8 mouse cellular contexts compared by ENCODE assay signal in genomic region chr7:80401041-80401859, GRCm38 (mm10). TPM values are rescaled to one million over a fixed set of nuclear protein-coding genes. Genes with fewer than 3 reads are reported as not detected.
A peak's percentile ranks its signal among the peaks of the same experiment; 100 is the strongest.
DNase-seq lines count a peak whose midpoint lies in the region; ATAC-seq and TF ChIP-seq lines count a peak whose summit lies in the region.

No protein-coding gene starts in this region.

- no peak for TF ChIP-seq CTCF in heart, adult 2 months (IDR thresholded peaks at IDR 0.05)
- TF ChIP-seq CTCF in CH12.LX (conservative IDR thresholded peaks at IDR 0.05 in 1 of 2, IDR thresholded peaks at IDR 0.05 in 1 of 2; ENCODE audit: low read depth in 2 of 2, low read length in 2 of 2), result no peak

- H3K36me3 ChIP-seq in heart, adult 2 months (ENCODE audit: control insufficient read depth, insufficient read depth, low read length), result no peaks in the 10 kb centered on the region; the same call in 1 of the 2 replicates
- H3K36me3 ChIP-seq in CH12.LX (replicated peaks in 1 of 2; ENCODE audit: control insufficient read depth in 1 of 2, insufficient read depth in 1 of 2, low read length in 1 of 2), result peaks cover 13 to 26% of the 10 kb centered on the region in 2 experiments
- peaks cover 21% of the 10 kb centered on the region for H3K36me3 ChIP-seq in embryonic facial prominence, embryonic 15.5 days
- peaks cover 7% of the 10 kb centered on the region; the same call in 1 of the 2 replicates for H3K36me3 ChIP-seq in intestine, embryonic 16.5 days (ENCODE audit: control insufficient read depth, insufficient read depth, low read length)
- H3K36me3 ChIP-seq in midbrain, embryonic 15.5 days (replicated peaks), result peaks cover 7% of the 10 kb centered on the region

- intact Hi-C loops in heart, adult 2 months (cut with DNase I), result loop anchor here (2.0 kb wide), 1 partner anchor 44 kb away; no protein-coding TSS in a partner anchor

- no peaks in the 10 kb centered on the region for H3K27me3 ChIP-seq in heart, adult 2 months (ENCODE audit: control insufficient read depth, insufficient read depth, low read length)
- no peaks in the 10 kb centered on the region for H3K27me3 ChIP-seq in CH12.LX (replicated peaks)
- no peaks in the 10 kb centered on the region for H3K27me3 ChIP-seq in embryonic facial prominence, embryonic 15.5 days
- no peaks in the 10 kb centered on the region for H3K27me3 ChIP-seq in intestine, embryonic 16.5 days (replicated peaks; ENCODE audit: control insufficient read depth, insufficient read depth, low read length)
- no peaks in the 10 kb centered on the region; the same call in 1 of the 2 replicates for H3K27me3 ChIP-seq in midbrain, embryonic 15.5 days (replicated peaks)

- no peak for ATAC-seq in embryonic facial prominence, embryonic 15.5 days (ENCODE audit: insufficient number of reproducible peaks, low FRiP score, low TSS enrichment, low read depth)
- no peak for ATAC-seq in intestine, embryonic 16.5 days
- no peak; the same call in 1 of the 2 replicates for ATAC-seq in midbrain, embryonic 15.5 days (replicated peaks)

- peak overlapping the region; percentile 79 for H3K4me2 ChIP-seq in CH12.LX (ENCODE audit: insufficient read depth, low read depth, poor library complexity, severe bottlenecking)
- H3K4me2 ChIP-seq in embryonic facial prominence, embryonic 15.5 days (replicated peaks), result peak overlapping the region; percentile 86
- H3K4me2 ChIP-seq in intestine, embryonic 16.5 days (ENCODE audit: low read depth, low read length), result peak overlapping the region; percentile 85
- peak overlapping the region; percentile 84 for H3K4me2 ChIP-seq in midbrain, embryonic 15.5 days

- H3K27ac ChIP-seq in heart, adult 2 months, result peak overlapping the region; percentile 96
- no peak overlapping the region for H3K27ac ChIP-seq in CH12.LX (ENCODE audit: insufficient read depth, low read depth)
- H3K27ac ChIP-seq in embryonic facial prominence, embryonic 15.5 days (replicated peaks), result peak overlapping the region; percentile 93
- peak overlapping the region; percentile 89 for H3K27ac ChIP-seq in intestine, embryonic 16.5 days (ENCODE audit: low read length)
- H3K27ac ChIP-seq in midbrain, embryonic 15.5 days, result peak overlapping the region; percentile 83

- peaks cover 23% of the 10 kb centered on the region for H3K4me1 ChIP-seq in heart, adult 2 months (ENCODE audit: control insufficient read depth, insufficient read depth, low read length)
- H3K4me1 ChIP-seq in CH12.LX (ENCODE audit: control insufficient read depth in 1 of 2, insufficient read depth in 2 of 2), result peaks cover 21 to 63% of the 10 kb centered on the region in 2 experiments
- peaks cover 48% of the 10 kb centered on the region for H3K4me1 ChIP-seq in embryonic facial prominence, embryonic 15.5 days
- peaks cover 29% of the 10 kb centered on the region for H3K4me1 ChIP-seq in intestine, embryonic 16.5 days (ENCODE audit: control insufficient read depth, insufficient read depth, low read length)
- peaks cover 26% of the 10 kb centered on the region for H3K4me1 ChIP-seq in midbrain, embryonic 15.5 days

- in situ Hi-C loops in CH12.LX (cut with MboI; ENCODE audit: low pct_ligation_motif_present, low pct_unique_long_range_greater_than_20kb, low sequenced_read_pairs), result no loop called here

- H3K9ac ChIP-seq in heart, adult 2 months (ENCODE audit: low read depth, low read length), result peak overlapping the region; percentile 90
- peak overlapping the region; percentile 99 for H3K9ac ChIP-seq in CH12.LX (ENCODE audit: insufficient read depth, low read depth)
- H3K9ac ChIP-seq in embryonic facial prominence, embryonic 15.5 days, result peak overlapping the region; percentile 98
- H3K9ac ChIP-seq in intestine, embryonic 16.5 days (ENCODE audit: low read depth, low read length), result peak overlapping the region; percentile 94
- peak overlapping the region; percentile 92 for H3K9ac ChIP-seq in midbrain, embryonic 15.5 days

- peaks cover 6% of the 10 kb centered on the region for H3K79me2 ChIP-seq in heart, adult 2 months (replicated peaks; ENCODE audit: control insufficient read depth, insufficient read depth, low read length)
- peaks cover 24% of the 10 kb centered on the region for H3K79me2 ChIP-seq in CH12.LX (replicated peaks; ENCODE audit: control insufficient read depth, extremely low read depth, insufficient read depth, poor library complexity, severe bottlenecking)

- no peak for TF ChIP-seq RAD21 in CH12.LX (IDR thresholded peaks at IDR 0.05; ENCODE audit: low read depth, low read length)

- no peaks in the 10 kb centered on the region for H3K9me3 ChIP-seq in CH12.LX (replicated peaks; ENCODE audit: low read length)
- no peaks in the 10 kb centered on the region for H3K9me3 ChIP-seq in embryonic facial prominence, embryonic 15.5 days (replicated peaks)
- no peaks in the 10 kb centered on the region for H3K9me3 ChIP-seq in intestine, embryonic 16.5 days (ENCODE audit: control insufficient read depth, low read length)
- no peaks in the 10 kb centered on the region for H3K9me3 ChIP-seq in midbrain, embryonic 15.5 days

- dilution Hi-C loops in CH12.LX (cut with MboI; ENCODE audit: extremely low pct_ligation_motif_present, extremely low pct_unique_long_range_greater_than_20kb, low sequenced_read_pairs), result no loop called here

- no peak for DNase-seq in heart, adult 2 months
- no peak for DNase-seq in heart, adult 9 months (ENCODE audit: low spot score in 2 of 2)
- DNase-seq in CH12.LX (ENCODE audit: extremely low read depth), result no peak
- DNase-seq in layer of hippocampus, postnatal 25 days (ENCODE audit: extremely low spot score in 1 of 2, low spot score in 1 of 2), result no peak
- no peak for DNase-seq in thymus, postnatal 36 days

- H3K4me3 ChIP-seq in heart, adult 2 months, result peak overlapping the region; percentile 96
- peak overlapping the region; percentile 74 to 86 (median 83) for H3K4me3 ChIP-seq in CH12.LX (replicated peaks in 1 of 3; ENCODE audit: low read depth in 2 of 3, low read length in 2 of 3, poor library complexity in 1 of 3)
- peak overlapping the region; percentile 89 for H3K4me3 ChIP-seq in embryonic facial prominence, embryonic 15.5 days (replicated peaks)
- H3K4me3 ChIP-seq in intestine, embryonic 16.5 days (ENCODE audit: low read length), result peak overlapping the region; percentile 85
- H3K4me3 ChIP-seq in midbrain, embryonic 15.5 days, result peak overlapping the region; percentile 92

- 11% methylated on average over 5 of the region's 5 CpGs for whole genome bisulfite sequencing in heart, adult 2 months
- WGBS in embryonic facial prominence, embryonic 15.5 days, result 17% methylated on average over 5 of the region's 5 CpGs
- 24% methylated on average over 5 of the region's 5 CpGs for WGBS in intestine, embryonic 16.5 days
- WGBS in midbrain, embryonic 15.5 days, result 27% methylated on average over 5 of the region's 5 CpGs

- no peak for TF ChIP-seq POLR2A in heart, adult 2 months (IDR thresholded peaks at IDR 0.05; ENCODE audit: insufficient read depth, low read depth, low read length)
- 0 out of 2 replicates have a peak, but pooled peaks have one; percentile 23 for TF ChIP-seq POLR2A in CH12.LX (IDR thresholded peaks at IDR 0.05; ENCODE audit: low read depth, low read length)

- no peak for TF ChIP-seq EP300 in heart, adult 2 months (IDR thresholded peaks at IDR 0.05; ENCODE audit: insufficient read depth, low read depth, low read length)
- TF ChIP-seq EP300 in CH12.LX (IDR thresholded peaks at IDR 0.05; ENCODE audit: low read length), result 0 out of 2 replicates have a peak, but pooled peaks have one; percentile 16

RNA-seq across cellular contexts. Expression of gene Furin, which starts 4.0 kb away (rescaled TPM):
- 100 to 1,000 TPM; 108 to 129 TPM for total RNA-seq in heart, adult 2 months (2021)
- polyA plus RNA-seq in heart, adult 2 months (2012; rRNA removed), result 64.9 and 79.4 TPM in 2 replicates
- total RNA-seq in CH12.LX (2012; rRNA removed) (11.1 and 13.5 TPM in 2 replicates), CH12.LX (2014; rRNA removed) (1.1 and 1.5 TPM in 2 replicates)
- polyA plus RNA-seq in CH12.LX (2012; ENCODE audit: insufficient read length, low read depth), result 17.0 and 20.9 TPM in 2 replicates
- polyA plus RNA-seq in embryonic facial prominence, embryonic 15.5 days (2015; fragmentation: Nextera tagmentation; extraction: Ambion mirVana), result 16.0 and 16.7 TPM in 2 replicates
- 7.8 and 9.7 TPM in 2 replicates for polyA plus RNA-seq in intestine, embryonic 16.5 days (2015; fragmentation: Nextera tagmentation; extraction: Ambion mirVana)
- 5.7 and 6.3 TPM in 2 replicates for polyA plus RNA-seq in midbrain, embryonic 15.5 days (2015; fragmentation: Nextera tagmentation; extraction: Ambion mirVana)
- total RNA-seq in layer of hippocampus, postnatal 25 days (2021), result 10 to 100 TPM; 39.6 to 42.3 TPM

RNA-seq across cellular contexts. Expression of gene Fes, which starts 13.5 kb away (rescaled TPM):
- total RNA-seq in heart, adult 2 months (2021), result 1 to 10 TPM; 8.9 to 9.8 TPM
- 15.4 and 17.3 TPM in 2 replicates for polyA plus RNA-seq in heart, adult 2 months (2012; rRNA removed)
- 7.1 and 9.8 TPM in 2 replicates for total RNA-seq in CH12.LX (2012; rRNA removed)
- total RNA-seq in CH12.LX (2014; rRNA removed), result 4.3 and 6.5 TPM in 2 replicates
- polyA plus RNA-seq in CH12.LX (2012; ENCODE audit: insufficient read length, low read depth), result 11.7 and 16.2 TPM in 2 replicates
- 16.4 and 16.7 TPM in 2 replicates for polyA plus RNA-seq in embryonic facial prominence, embryonic 15.5 days (2015; fragmentation: Nextera tagmentation; extraction: Ambion mirVana)
- polyA plus RNA-seq in intestine, embryonic 16.5 days (2015; fragmentation: Nextera tagmentation; extraction: Ambion mirVana), result 10.9 and 11.6 TPM in 2 replicates
- polyA plus RNA-seq in midbrain, embryonic 15.5 days (2015; fragmentation: Nextera tagmentation; extraction: Ambion mirVana), result 4.4 and 4.8 TPM in 2 replicates
- 1 to 10 TPM; 4.2 to 6.1 TPM for total RNA-seq in layer of hippocampus, postnatal 25 days (2021)

RNA-seq across cellular contexts. Expression of gene Man2a2, which starts 30.1 kb away (rescaled TPM):
- 10 to 100 TPM; 55.7 to 58.7 TPM for total RNA-seq in heart, adult 2 months (2021)
- 75.8 and 82.4 TPM in 2 replicates for polyA plus RNA-seq in heart, adult 2 months (2012; rRNA removed)
- total RNA-seq in CH12.LX (2012; rRNA removed), result 46.3 and 48.3 TPM in 2 replicates
- 12.5 and 14.3 TPM in 2 replicates for total RNA-seq in CH12.LX (2014; rRNA removed)
- polyA plus RNA-seq in CH12.LX (2012; ENCODE audit: insufficient read length, low read depth), result 33.6 and 44.3 TPM in 2 replicates
- 24.8 and 25.2 TPM in 2 replicates for polyA plus RNA-seq in embryonic facial prominence, embryonic 15.5 days (2015; fragmentation: Nextera tagmentation; extraction: Ambion mirVana)
- polyA plus RNA-seq in intestine, embryonic 16.5 days (2015; fragmentation: Nextera tagmentation; extraction: Ambion mirVana), result 8.0 and 10.0 TPM in 2 replicates
- 26.4 and 28.2 TPM in 2 replicates for polyA plus RNA-seq in midbrain, embryonic 15.5 days (2015; fragmentation: Nextera tagmentation; extraction: Ambion mirVana)
- 100 to 1,000 TPM; 141 to 168 TPM for total RNA-seq in layer of hippocampus, postnatal 25 days (2021)

RNA-seq across cellular contexts. Expression of gene Hddc3, which starts 58.3 kb away (rescaled TPM):
- 10 to 100 TPM; 30.0 to 39.9 TPM for total RNA-seq in heart, adult 2 months (2021)
- 47.7 and 77.5 TPM in 2 replicates for polyA plus RNA-seq in heart, adult 2 months (2012; rRNA removed)
- total RNA-seq in CH12.LX (2012; rRNA removed) (9.6 and 12.6 TPM in 2 replicates), CH12.LX (2014; rRNA removed) (3.1 and 5.5 TPM in 2 replicates)
- 2.6 and 4.6 TPM in 2 replicates for polyA plus RNA-seq in CH12.LX (2012; ENCODE audit: insufficient read length, low read depth)
- 22.9 and 25.4 TPM in 2 replicates for polyA plus RNA-seq in embryonic facial prominence, embryonic 15.5 days (2015; fragmentation: Nextera tagmentation; extraction: Ambion mirVana)
- polyA plus RNA-seq in intestine, embryonic 16.5 days (2015; fragmentation: Nextera tagmentation; extraction: Ambion mirVana), result 15.1 and 18.7 TPM in 2 replicates
- polyA plus RNA-seq in midbrain, embryonic 15.5 days (2015; fragmentation: Nextera tagmentation; extraction: Ambion mirVana), result 22.1 and 26.4 TPM in 2 replicates
- 10 to 100 TPM; 45.5 to 48.1 TPM for total RNA-seq in layer of hippocampus, postnatal 25 days (2021)
